Mouse (Mus musculus) bone marrow macrophage, adult 2 months (primary cell): ENCODE data around the gene Olfr122. TPM values are rescaled to one million over a fixed set of nuclear protein-coding genes. Genes with fewer than 3 reads are reported as not detected.

ENCODE experiments used
- H3K27ac ChIP-seq: 2 replicates; pipeline ENCODE4 v1.5.1; 2012; ENCODE audit warnings: low read depth, low read length; ENCODE audit not compliant: insufficient read depth
- H3K4me1 ChIP-seq: 2 replicates; pipeline ENCODE4 v1.6.1; 2012; ENCODE audit warnings: low read length; ENCODE audit not compliant: control insufficient read depth, insufficient read depth
- H3K4me3 ChIP-seq: 2 replicates; pipeline ENCODE4 v1.5.1; 2012; ENCODE audit warnings: mild to moderate bottlenecking, low read length, moderate library complexity; ENCODE audit not compliant: insufficient read depth
- CTCF ChIP-seq: IDR thresholded peaks from 2 replicates; pipeline ENCODE4 v1.5.1; 2012; ENCODE audit warnings: low read depth, mild to moderate bottlenecking, low read length, moderate library complexity
- POLR2A ChIP-seq: IDR thresholded peaks from 2 replicates; pipeline ENCODE4 v1.6.1; 2012; ENCODE audit warnings: mild to moderate bottlenecking, low read depth, low read length, borderline replicate concordance
- polyA plus RNA-seq: library from polyadenylated mRNA; stranded (reverse); fragments of >200 nt; gene quantifications from 2 replicates; pipeline ENCODE4 v1.2.4, GENCODE M21; 2012; ENCODE audit not compliant: missing spikeins, insufficient read depth, insufficient read length

Gene Olfr122
- polyA plus RNA-seq = not detected in 2 replicates

DNA sequence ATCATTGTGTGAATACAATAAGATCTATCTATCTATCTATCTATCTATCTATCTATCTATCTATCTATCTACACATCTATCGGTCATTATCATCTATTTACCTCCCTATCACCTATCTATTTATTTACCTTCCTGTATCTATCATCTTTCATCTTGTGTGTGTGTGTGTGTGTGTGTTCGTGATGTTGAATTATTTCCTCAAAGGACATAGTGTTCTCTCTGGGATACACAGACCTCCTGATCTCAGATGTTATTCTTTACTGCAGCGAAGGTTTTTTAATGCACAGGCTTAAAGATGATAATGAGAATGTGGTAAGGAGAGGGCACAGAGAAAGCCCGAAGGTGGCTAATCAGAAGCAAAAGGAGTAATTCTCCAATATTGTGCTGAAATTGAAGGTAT is at the start of gene Olfr122:
Gene Olfr122 (plus strand): TSS at position 301 of the 400 bp plus-strand sequence.
- Histone ChIP-seq H3K4me3 (no peak within 1 kb of the TSS), H3K27ac (no peak within 1 kb of the TSS), H3K4me1 (no peaks in the 10 kb centered on the region)
- TF ChIP-seq POLR2A (no peak), CTCF (no peak)

DNA sequence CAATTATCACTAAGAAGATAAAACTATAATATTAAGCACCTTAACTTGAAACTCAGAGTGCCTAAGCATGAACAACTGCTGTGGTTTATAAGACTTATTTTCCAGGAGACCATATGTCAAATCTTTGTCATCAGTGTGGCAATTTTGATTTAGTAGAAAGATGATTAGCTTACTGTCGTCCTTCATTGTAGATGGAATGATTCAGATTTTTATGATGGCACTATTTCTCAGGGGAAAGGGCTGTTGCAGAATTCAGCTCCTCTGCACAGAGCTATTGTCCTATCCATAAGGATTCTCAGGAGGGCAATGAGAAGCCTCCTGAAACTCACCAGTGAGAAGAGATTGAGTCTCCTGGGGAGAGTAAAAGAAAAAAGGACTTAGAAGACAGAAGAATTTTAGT is 46.9 kb upstream of the Olfr122 start, which contains the start of gene Olfr120:
Gene Olfr120 (plus strand): TSS at position 301 of the 400 bp plus-strand sequence.
- TF ChIP-seq POLR2A (no peak), CTCF (no peak)
- no peak within 1 kb of the TSS for H3K4me3 ChIP-seq
- H3K27ac ChIP-seq = no peak within 1 kb of the TSS

DNA sequence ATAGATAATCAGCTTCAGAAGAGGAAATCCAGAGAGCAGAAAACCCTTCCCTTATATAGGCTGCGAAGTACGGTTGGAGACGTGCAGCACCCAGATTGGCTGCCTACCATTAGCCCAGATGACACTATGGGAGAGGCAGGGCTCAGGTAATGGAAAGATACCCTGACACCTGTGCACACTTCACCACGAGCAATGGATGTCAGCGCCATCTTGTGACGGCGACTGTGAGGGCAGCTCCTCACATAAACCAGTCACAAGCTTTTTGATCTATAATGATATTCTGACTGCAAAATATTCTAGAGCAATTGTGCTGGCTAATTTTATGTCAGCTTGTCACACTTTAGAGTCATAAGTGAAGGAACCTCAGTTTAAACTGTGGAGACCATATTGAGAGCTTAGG is 30.3 kb upstream of the Olfr122 start:
- TF ChIP-seq POLR2A (no peak), CTCF (no peak)
- H3K4me1 ChIP-seq = no peaks in the 10 kb centered on the region
- no peak overlapping the region for H3K27ac ChIP-seq
- no peak overlapping the region for H3K4me3 ChIP-seq

More for the DNA sequence above, 46.9 kb upstream of the Olfr122 start, which contains the start of gene Olfr120:
- no peaks in the 10 kb centered on the region for H3K4me1 ChIP-seq

DNA sequence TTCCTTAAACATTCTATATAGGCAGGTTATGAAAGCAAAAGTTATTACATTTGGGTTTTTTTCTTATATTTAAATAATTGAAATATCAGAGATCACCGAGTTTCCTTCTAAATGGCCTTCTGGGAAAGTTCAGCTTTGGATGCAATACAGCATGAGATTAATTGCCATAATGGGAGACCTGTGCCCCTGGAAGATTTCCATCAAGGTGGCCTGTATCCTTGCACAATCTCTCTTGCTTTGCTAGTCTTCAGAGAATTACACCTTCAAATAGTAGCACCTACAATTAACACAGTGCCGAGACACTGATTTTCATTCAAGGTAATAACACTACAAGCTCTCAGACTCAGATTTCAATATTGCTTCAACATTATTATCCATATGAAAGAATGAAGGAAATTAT is 24.8 kb downstream of the Olfr122 start, which contains the start of gene Olfr123:
Gene Olfr123 (plus strand): TSS at position 301 of the 400 bp plus-strand sequence.
- Histone ChIP-seq H3K4me1 (no peaks in the 10 kb centered on the region), H3K4me3 (no peak within 1 kb of the TSS), H3K27ac (no peak within 1 kb of the TSS)
- TF ChIP-seq POLR2A (no peak), CTCF (no peak)

DNA sequence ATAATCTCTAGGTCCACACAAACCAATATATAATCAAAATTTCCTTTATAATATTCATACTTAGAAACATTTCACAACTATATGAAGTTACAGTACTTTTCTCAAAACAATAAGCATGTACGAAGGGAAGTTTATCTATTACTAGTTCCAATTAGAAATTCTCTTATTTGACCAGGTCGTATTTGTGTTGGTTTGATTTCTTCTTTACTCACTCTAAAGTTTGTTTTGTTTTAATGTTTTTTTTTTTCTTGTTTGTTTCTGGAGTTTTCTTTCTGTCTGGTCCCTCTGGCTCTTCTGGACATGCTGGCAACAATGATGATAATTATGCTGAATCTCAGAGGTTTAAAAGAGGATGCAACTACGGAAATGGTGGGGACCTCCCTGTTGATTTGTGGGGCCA is 31.2 kb downstream of the Olfr122 start, which contains the start of gene Olfr124:
Gene Olfr124 (plus strand): TSS at position 301 of the 400 bp plus-strand sequence.
- H3K27ac ChIP-seq = no peak within 1 kb of the TSS
- no peaks in the 10 kb centered on the region for H3K4me1 ChIP-seq
- no peak within 1 kb of the TSS for H3K4me3 ChIP-seq
- TF ChIP-seq CTCF = no peak
- no peak for TF ChIP-seq POLR2A

Other genes starting within 250 kb of the Olfr122 start
- gene Olfr112, start 199.2 kb upstream of the Olfr122 start, polyA plus RNA-seq = not detected in 2 replicates
- gene Olfr113, start 190.9 kb upstream of the Olfr122 start, polyA plus RNA-seq = not detected in 2 replicates
- gene Olfr114, start 175.9 kb upstream of the Olfr122 start, polyA plus RNA-seq = not detected in 2 replicates
- not detected in 2 replicates for gene Olfr115, start 141.5 kb upstream of the Olfr122 start, polyA plus RNA-seq
- not detected in 2 replicates for gene Olfr116, start 141.4 kb upstream of the Olfr122 start, polyA plus RNA-seq
- 0.25 TPM in 1 of 2 replicates, not detected in the other for gene Olfr117, start 104.8 kb upstream of the Olfr122 start, polyA plus RNA-seq
- gene Olfr118, start 101.6 kb upstream of the Olfr122 start, polyA plus RNA-seq = not detected in 2 replicates
- gene Olfr119, start 72.0 kb upstream of the Olfr122 start, polyA plus RNA-seq = not detected in 2 replicates
- gene Olfr120, start 46.8 kb upstream of the Olfr122 start, polyA plus RNA-seq = not detected in 2 replicates
- not detected in 2 replicates for gene Olfr121, start 19.8 kb upstream of the Olfr122 start, polyA plus RNA-seq
- gene Olfr123, start 24.9 kb downstream of the Olfr122 start, polyA plus RNA-seq = not detected in 2 replicates
- gene Olfr124, start 31.3 kb downstream of the Olfr122 start, polyA plus RNA-seq = not detected in 2 replicates
- gene Olfr125, start 64.3 kb downstream of the Olfr122 start, polyA plus RNA-seq = not detected in 2 replicates
- gene Olfr126, start 78.9 kb downstream of the Olfr122 start, polyA plus RNA-seq = not detected in 2 replicates
- gene Olfr127, start 131.8 kb downstream of the Olfr122 start, polyA plus RNA-seq = not detected in 2 replicates
- not detected in 2 replicates for gene Olfr128, start 151.9 kb downstream of the Olfr122 start, polyA plus RNA-seq
- gene Olfr761, start 184.5 kb downstream of the Olfr122 start, polyA plus RNA-seq = not detected in 2 replicates